Mouse (Mus musculus) ES-E14 (cell line): ENCODE measurements around the gene Sac3d1.

Experiments used
- CHD2 ChIP-seq: IDR thresholded peaks from 2 replicates; pipeline ENCODE4 v1.6.1; 2014; ENCODE audit warnings: mild to moderate bottlenecking, low read depth, low read length, inconsistent platforms
- HCFC1 ChIP-seq: IDR thresholded peaks from 2 replicates; pipeline ENCODE4 v1.6.1; 2012; ENCODE audit warnings: low read length, inconsistent platforms, borderline replicate concordance; ENCODE audit not compliant: insufficient read depth
- MAFK ChIP-seq: IDR thresholded peaks from 2 replicates; pipeline ENCODE4 v1.6.1; 2014; ENCODE audit warnings: mild to moderate bottlenecking, low read depth, low read length, inconsistent platforms; ENCODE audit not compliant: insufficient read depth
- ZC3H11A ChIP-seq: IDR thresholded peaks from 2 replicates; pipeline ENCODE4 v1.6.1; 2012; ENCODE audit warnings: low read depth, mild to moderate bottlenecking, inconsistent platforms, low read length, borderline replicate concordance
- ZNF384 ChIP-seq: IDR thresholded peaks from 2 replicates; pipeline ENCODE4 v1.6.1; 2012; ENCODE audit warnings: low read depth, low read length, inconsistent platforms

DNA sequence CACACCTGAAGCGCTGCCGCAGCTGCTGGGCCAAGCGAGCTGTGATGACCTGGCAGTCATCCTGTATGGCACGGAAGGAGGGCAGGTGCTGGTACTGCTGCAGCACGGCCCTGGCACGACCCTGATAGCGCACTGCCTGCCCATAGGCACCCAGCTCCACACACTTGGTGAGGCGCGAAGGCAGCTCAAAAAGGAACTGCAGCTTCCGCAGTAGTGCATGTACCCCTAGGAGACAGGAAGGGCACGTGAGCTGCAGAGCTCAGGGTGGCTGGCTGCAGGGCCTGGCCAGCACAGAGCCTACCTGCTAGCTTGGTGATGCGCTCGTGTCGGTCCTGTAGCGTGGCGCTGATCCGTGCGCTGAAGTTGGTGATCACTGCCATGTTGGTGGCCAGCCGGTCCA, 47.2 kb downstream of the Sac3d1 start:
- no peak for TF ChIP-seq ZC3H11A
- TF ChIP-seq ZNF384, result no peak
- TF ChIP-seq HCFC1, result no peak
- no peak for TF ChIP-seq MAFK
- no peak for TF ChIP-seq CHD2
